Mouse (Mus musculus): Measurements from ENCODE around the gene Rpl38. TPM values are rescaled to one million over a fixed set of nuclear protein-coding genes. Genes with fewer than 3 reads are reported as not detected.

Rpl38 gene
- polyA plus RNA-seq, 1 experiment, result 404 TPM

- DNase-seq, result peak; percentile 28
- no peak; the same call in 1 of the 2 replicates for TF ChIP-seq CTCF (IDR thresholded peaks at IDR 0.05; ENCODE audit: insufficient read depth, low read length)
- TF ChIP-seq POLR2A (IDR thresholded peaks at IDR 0.05; ENCODE audit: borderline replicate concordance, extremely low read depth, low read depth, low read length), result no peak
- H3K4me1 ChIP-seq (ENCODE audit: control insufficient read depth, insufficient read depth, low read length), result 0 out of 2 replicates have a peak, but pooled peaks cover 2% of the 10 kb centered on the region
- H3K4me3 ChIP-seq (replicated peaks; ENCODE audit: extremely low read depth, low read depth, low read length), result no peak overlapping the region
- 35% methylated on average over 5 of the region's 5 CpGs for WGBS
Observed at GRCm38 (mm10) chr11:114654552-114654951, 13.8 kb upstream of the Rpl38 start.

- 0 out of 2 replicates have a peak, but pooled peaks cover 2% of the 10 kb centered on the region for H3K4me1 ChIP-seq (ENCODE audit: control insufficient read depth, insufficient read depth, low read length)
- DNase-seq, result no peak
- TF ChIP-seq POLR2A (IDR thresholded peaks at IDR 0.05; ENCODE audit: borderline replicate concordance, extremely low read depth, low read depth, low read length) (no peak), CTCF (IDR thresholded peaks at IDR 0.05; ENCODE audit: insufficient read depth, low read length) (no peak)
- WGBS, result 65% methylated on average over 7 of the region's 7 CpGs
- H3K4me3 ChIP-seq (replicated peaks; ENCODE audit: extremely low read depth, low read depth, low read length), result no peak overlapping the region
Observed at GRCm38 (mm10) chr11:114655350-114656008, 12.8 kb upstream of the Rpl38 start.

GRCm38 (mm10) chr11:114656994-114657644, 11.2 kb upstream of the Rpl38 start:
- WGBS, result 23% methylated on average over 27 of the region's 27 CpGs
- TF ChIP-seq POLR2A (IDR thresholded peaks at IDR 0.05; ENCODE audit: borderline replicate concordance, extremely low read depth, low read depth, low read length) (no peak), CTCF (IDR thresholded peaks at IDR 0.05; ENCODE audit: insufficient read depth, low read length) (no peak)
- 0 out of 2 replicates have a peak, but pooled peaks cover 2% of the 10 kb centered on the region for H3K4me1 ChIP-seq (ENCODE audit: control insufficient read depth, insufficient read depth, low read length)
- H3K4me3 ChIP-seq (replicated peaks; ENCODE audit: extremely low read depth, low read depth, low read length), result no peak overlapping the region
- no peak for DNase-seq

- DNase-seq, result peak; percentile 70
- WGBS, result 16% methylated on average over 7 of the region's 7 CpGs
- Histone ChIP-seq H3K4me1 (ENCODE audit: control insufficient read depth, insufficient read depth, low read length) (0 out of 2 replicates have a peak, but pooled peaks cover 2% of the 10 kb centered on the region), H3K4me3 (replicated peaks; ENCODE audit: extremely low read depth, low read depth, low read length) (no peak overlapping the region)
- TF ChIP-seq CTCF (IDR thresholded peaks at IDR 0.05; ENCODE audit: insufficient read depth, low read length), result peak; percentile 69
- TF ChIP-seq POLR2A (IDR thresholded peaks at IDR 0.05; ENCODE audit: borderline replicate concordance, extremely low read depth, low read depth, low read length), result no peak
Observed at GRCm38 (mm10) chr11:114657737-114658136, 10.6 kb upstream of the Rpl38 start.

GRCm38 (mm10) chr11:114662161-114662560, 6.2 kb upstream of the Rpl38 start:
- TF ChIP-seq CTCF (IDR thresholded peaks at IDR 0.05; ENCODE audit: insufficient read depth, low read length) (no peak), POLR2A (IDR thresholded peaks at IDR 0.05; ENCODE audit: borderline replicate concordance, extremely low read depth, low read depth, low read length) (no peak)
- no peak for DNase-seq
- WGBS, result 87% methylated on average over 14 of the region's 14 CpGs
- Histone ChIP-seq H3K4me1 (ENCODE audit: control insufficient read depth, insufficient read depth, low read length) (no peaks in the 10 kb centered on the region), H3K4me3 (replicated peaks; ENCODE audit: extremely low read depth, low read depth, low read length) (no peak overlapping the region)

- TF ChIP-seq CTCF (IDR thresholded peaks at IDR 0.05; ENCODE audit: insufficient read depth, low read length), result peak; percentile 82
- no peak for TF ChIP-seq POLR2A (IDR thresholded peaks at IDR 0.05; ENCODE audit: borderline replicate concordance, extremely low read depth, low read depth, low read length)
- WGBS, result 30% methylated on average over 6 of the region's 6 CpGs
Observed at GRCm38 (mm10) chr11:114662746-114663362, 5.5 kb upstream of the Rpl38 start.

GRCm38 (mm10) chr11:114664164-114664563, 4.2 kb upstream of the Rpl38 start:
- whole genome bisulfite sequencing, result 68% methylated on average over 7 of the region's 7 CpGs
- DNase-seq, result no peak
- Histone ChIP-seq H3K4me1 (ENCODE audit: control insufficient read depth, insufficient read depth, low read length) (peaks cover under 1% of the 10 kb centered on the region; the same call in 1 of the 2 replicates), H3K4me3 (replicated peaks; ENCODE audit: extremely low read depth, low read depth, low read length) (no peak overlapping the region)
- TF ChIP-seq POLR2A (IDR thresholded peaks at IDR 0.05; ENCODE audit: borderline replicate concordance, extremely low read depth, low read depth, low read length) (no peak), CTCF (IDR thresholded peaks at IDR 0.05; ENCODE audit: insufficient read depth, low read length) (no peak)

More at GRCm38 (mm10) chr11:114662746-114663362, 5.5 kb upstream of the Rpl38 start:
- no peaks in the 10 kb centered on the region for H3K4me1 ChIP-seq (ENCODE audit: control insufficient read depth, insufficient read depth, low read length)
- peak; percentile 39 for DNase-seq
- no peak overlapping the region for H3K4me3 ChIP-seq (replicated peaks; ENCODE audit: extremely low read depth, low read depth, low read length)

- no peak overlapping the region for H3K4me3 ChIP-seq (replicated peaks; ENCODE audit: extremely low read depth, low read depth, low read length)
- DNase-seq, result no peak
- H3K4me1 ChIP-seq (ENCODE audit: control insufficient read depth, insufficient read depth, low read length), result peaks cover 12% of the 10 kb centered on the region
- WGBS, result 35% methylated on average over 2 of the region's 2 CpGs
- TF ChIP-seq POLR2A (IDR thresholded peaks at IDR 0.05; ENCODE audit: borderline replicate concordance, extremely low read depth, low read depth, low read length), result no peak
- no peak for TF ChIP-seq CTCF (IDR thresholded peaks at IDR 0.05; ENCODE audit: insufficient read depth, low read length)
Observed at GRCm38 (mm10) chr11:114665463-114665862, 2.9 kb upstream of the Rpl38 start.

GRCm38 (mm10) chr11:114666786-114667185, 1.5 kb upstream of the Rpl38 start:
- Histone ChIP-seq H3K4me1 (ENCODE audit: control insufficient read depth, insufficient read depth, low read length) (peaks cover 13% of the 10 kb centered on the region), H3K4me3 (replicated peaks; ENCODE audit: extremely low read depth, low read depth, low read length) (no peak overlapping the region)
- 18% methylated on average over 13 of the region's 13 CpGs for WGBS
- DNase-seq, result no peak
- TF ChIP-seq POLR2A (IDR thresholded peaks at IDR 0.05; ENCODE audit: borderline replicate concordance, extremely low read depth, low read depth, low read length) (no peak), CTCF (IDR thresholded peaks at IDR 0.05; ENCODE audit: insufficient read depth, low read length) (no peak)
